Mouse (Mus musculus) liver, embryonic 12.5 days (tissue): ENCODE data around the gene Calr4. TPM values are rescaled to one million over a fixed set of nuclear protein-coding genes. Genes with fewer than 3 reads are reported as not detected.

Experiments
- ATAC-seq: fragments of 200-750 bp; cut with Nextera tagmentation; 2 replicates; pipeline ENCODE4 v1.8.0; 2017; ENCODE audit warnings: moderate number of reproducible peaks, mild to moderate bottlenecking, moderate library complexity
- H3K27ac ChIP-seq: fragments of 300-500 bp; sonication (generic); 2 replicates; pipeline ENCODE4 v1.5.1; 2016; ENCODE audit warnings: mild to moderate bottlenecking
- H3K27me3 ChIP-seq: fragments of 300-500 bp; sonication (generic); replicated peaks from 2 replicates; pipeline ENCODE4 v1.6.1; 2016; ENCODE audit warnings: mild to moderate bottlenecking, moderate library complexity
- H3K36me3 ChIP-seq: fragments of 300-500 bp; sonication (generic); 2 replicates; pipeline ENCODE4 v1.6.1; 2016; ENCODE audit warnings: mild to moderate bottlenecking, moderate library complexity
- H3K4me1 ChIP-seq: fragments of 300-500 bp; sonication (generic); 2 replicates; pipeline ENCODE4 v1.6.1; 2016
- H3K4me2 ChIP-seq: fragments of 300-500 bp; sonication (generic); 2 replicates; pipeline ENCODE4 v1.6.1; 2016; ENCODE audit warnings: mild to moderate bottlenecking, moderate library complexity
- H3K4me3 ChIP-seq: fragments of 300-500 bp; sonication (generic); 2 replicates; pipeline ENCODE4 v1.5.1; 2016; ENCODE audit warnings: mild to moderate bottlenecking, moderate library complexity
- H3K9ac ChIP-seq: fragments of 300-500 bp; sonication (generic); 2 replicates; pipeline ENCODE4 v1.6.1; 2016; ENCODE audit warnings: mild to moderate bottlenecking, moderate library complexity
- H3K9me3 ChIP-seq: fragments of 300-500 bp; sonication (generic); replicated peaks from 2 replicates; pipeline ENCODE4 v1.6.1; 2016; ENCODE audit warnings: mild to moderate bottlenecking, moderate library complexity
- WGBS: fragments of 180-500 bp; shearing (Covaris S2); methylation state at CpG from one replicate; pipeline ENCODE4 v1.1.7; 2016; ENCODE audit not compliant: insufficient replicate concordance; 5-methylcytosine and 5-hydroxymethylcytosine counted together
- polyA plus RNA-seq: library from polyadenylated mRNA; unstranded; fragments of >200 nt; fragmentation: Nextera tagmentation; extraction: Ambion mirVana; gene quantifications from 2 replicates; pipeline ENCODE4 v1.2.1, GENCODE M21; 2016

Calr4 gene
- polyA plus RNA-seq: not detected in 2 replicates

DNA sequence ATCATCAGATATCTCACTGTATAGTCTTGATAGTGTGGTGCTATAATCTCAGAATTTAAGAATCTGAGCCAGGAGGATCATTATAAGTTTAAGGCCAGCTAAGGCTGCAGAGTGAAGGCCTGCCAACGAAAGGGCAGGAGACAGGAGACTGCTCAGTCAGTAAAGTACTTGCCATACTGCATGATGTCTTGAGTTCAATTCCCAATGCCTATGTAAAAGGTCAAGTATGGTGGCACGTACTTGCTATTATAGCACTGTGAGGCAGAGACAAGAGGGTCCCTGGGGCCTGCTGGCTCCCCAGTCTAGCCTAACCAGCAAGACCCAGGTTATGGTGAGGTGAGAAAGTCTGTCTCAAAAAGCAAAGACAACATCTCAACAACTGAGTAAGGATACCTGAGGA is at the start of gene Calr4:
TSS of gene Calr4 (plus strand) at position 301 of the 400 bp plus-strand sequence.
- no peaks in the 10 kb centered on the region for H3K27me3 ChIP-seq
- no peak for ATAC-seq
- no peak within 1 kb of the TSS for H3K4me2 ChIP-seq
- no peaks in the 10 kb centered on the region for H3K9me3 ChIP-seq
- no peak within 1 kb of the TSS for H3K27ac ChIP-seq
- no peak within 1 kb of the TSS for H3K9ac ChIP-seq
- H3K4me3 ChIP-seq: no peak within 1 kb of the TSS
- 64% methylated on average over 2 of the region's 2 CpGs for WGBS
- no peaks in the 10 kb centered on the region for H3K36me3 ChIP-seq
- H3K4me1 ChIP-seq: no peaks in the 10 kb centered on the region

DNA sequence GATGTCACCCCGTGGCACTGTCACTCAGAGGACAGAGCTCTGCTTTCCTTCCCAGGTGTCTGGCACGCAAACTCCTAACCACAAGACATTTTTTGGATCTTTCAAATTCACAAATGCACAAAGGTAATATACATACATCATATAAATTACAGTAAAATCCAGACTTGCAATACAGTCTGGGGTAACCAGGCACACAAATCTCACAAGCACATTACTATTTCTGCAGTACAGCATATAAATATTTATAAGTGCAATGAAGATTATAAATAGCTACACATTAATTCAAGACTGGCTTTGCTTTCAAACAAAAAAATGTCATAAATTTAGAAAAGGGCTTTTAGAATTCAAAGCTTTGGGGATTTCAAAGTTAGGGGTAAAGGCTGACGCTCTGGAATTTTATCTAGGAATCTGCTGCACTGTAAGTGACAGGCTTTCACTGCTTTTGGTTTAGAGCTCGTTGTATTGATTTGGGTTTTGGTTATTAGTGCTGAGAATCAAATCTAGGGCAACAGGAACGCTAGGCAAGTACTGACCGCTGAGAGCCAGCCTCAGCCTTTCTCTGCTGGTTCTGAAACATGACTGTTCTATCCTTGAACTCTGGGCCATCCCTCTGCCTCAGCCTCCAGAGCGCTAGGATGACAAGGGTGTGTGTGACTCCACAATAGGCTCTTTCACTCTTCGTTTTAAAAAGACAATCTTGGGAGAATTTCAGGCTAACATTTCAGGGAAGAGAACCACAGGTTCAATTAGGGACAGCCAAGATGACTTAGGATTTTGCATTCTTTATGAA is 48.5 kb upstream of the Calr4 start:
- H3K4me3 ChIP-seq: no peak overlapping the region
- no peak overlapping the region for H3K27ac ChIP-seq
- no peak overlapping the region for H3K9ac ChIP-seq
- no peaks in the 10 kb centered on the region for H3K9me3 ChIP-seq
- H3K36me3 ChIP-seq: no peaks in the 10 kb centered on the region
- H3K27me3 ChIP-seq: no peaks in the 10 kb centered on the region
- no peak for ATAC-seq
- H3K4me1 ChIP-seq: no peaks in the 10 kb centered on the region
- no peak overlapping the region for H3K4me2 ChIP-seq
- WGBS: 74% methylated on average over 8 of the region's 8 CpGs

DNA sequence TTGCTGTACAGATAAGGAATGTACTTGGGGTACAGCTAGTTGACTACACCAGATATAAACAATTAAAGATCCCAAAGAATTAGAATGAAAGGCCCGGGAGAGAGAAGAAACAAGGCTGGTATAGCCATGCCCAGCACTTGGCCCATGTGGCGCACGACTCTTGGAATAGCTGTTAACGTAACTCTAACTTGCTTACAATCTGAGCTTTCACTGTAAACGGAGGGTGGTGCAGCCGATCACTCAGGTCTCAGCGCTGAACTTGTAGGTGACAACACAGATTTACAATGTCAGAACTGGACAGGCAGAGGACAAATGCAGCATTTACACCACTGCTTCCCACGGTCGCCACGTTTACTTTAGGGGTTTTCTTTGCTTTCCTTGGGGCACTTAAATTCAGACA is 42.7 kb upstream of the Calr4 start:
- H3K27me3 ChIP-seq: no peaks in the 10 kb centered on the region
- ATAC-seq: no peak
- H3K4me2 ChIP-seq: no peak overlapping the region
- H3K27ac ChIP-seq: no peak overlapping the region
- H3K4me1 ChIP-seq: no peaks in the 10 kb centered on the region
- H3K9ac ChIP-seq: no peak overlapping the region
- no peak overlapping the region for H3K4me3 ChIP-seq
- H3K9me3 ChIP-seq: no peaks in the 10 kb centered on the region
- WGBS: 75% methylated on average over 10 of the region's 10 CpGs
- H3K36me3 ChIP-seq: no peaks in the 10 kb centered on the region

DNA sequence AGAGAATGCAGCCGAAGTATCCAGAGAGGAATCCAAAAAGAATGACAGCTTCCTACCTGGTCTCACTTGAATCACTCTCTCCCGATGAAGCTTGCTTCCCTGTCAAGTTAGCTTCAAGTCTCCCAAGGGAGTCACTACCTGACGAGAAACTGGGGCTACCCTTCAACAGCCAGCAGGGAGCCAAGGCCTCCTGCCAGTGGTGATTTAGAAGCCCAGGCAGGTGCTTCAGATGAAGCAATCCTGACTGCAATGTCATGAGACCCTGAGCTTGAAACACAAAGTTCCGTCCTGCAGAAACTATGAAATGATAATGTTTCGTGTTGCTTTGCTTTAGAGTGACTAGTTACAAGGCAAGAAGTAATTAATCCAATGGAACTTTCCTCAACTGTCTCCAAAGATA is 40.4 kb upstream of the Calr4 start:
- H3K4me1 ChIP-seq: no peaks in the 10 kb centered on the region
- H3K27me3 ChIP-seq: no peaks in the 10 kb centered on the region
- no peaks in the 10 kb centered on the region for H3K36me3 ChIP-seq
- H3K9ac ChIP-seq: no peak overlapping the region
- 74% methylated on average over 5 of the region's 5 CpGs for WGBS
- H3K4me2 ChIP-seq: no peak overlapping the region
- no peak for ATAC-seq
- H3K4me3 ChIP-seq: no peak overlapping the region
- H3K27ac ChIP-seq: no peak overlapping the region
- H3K9me3 ChIP-seq: no peaks in the 10 kb centered on the region

DNA sequence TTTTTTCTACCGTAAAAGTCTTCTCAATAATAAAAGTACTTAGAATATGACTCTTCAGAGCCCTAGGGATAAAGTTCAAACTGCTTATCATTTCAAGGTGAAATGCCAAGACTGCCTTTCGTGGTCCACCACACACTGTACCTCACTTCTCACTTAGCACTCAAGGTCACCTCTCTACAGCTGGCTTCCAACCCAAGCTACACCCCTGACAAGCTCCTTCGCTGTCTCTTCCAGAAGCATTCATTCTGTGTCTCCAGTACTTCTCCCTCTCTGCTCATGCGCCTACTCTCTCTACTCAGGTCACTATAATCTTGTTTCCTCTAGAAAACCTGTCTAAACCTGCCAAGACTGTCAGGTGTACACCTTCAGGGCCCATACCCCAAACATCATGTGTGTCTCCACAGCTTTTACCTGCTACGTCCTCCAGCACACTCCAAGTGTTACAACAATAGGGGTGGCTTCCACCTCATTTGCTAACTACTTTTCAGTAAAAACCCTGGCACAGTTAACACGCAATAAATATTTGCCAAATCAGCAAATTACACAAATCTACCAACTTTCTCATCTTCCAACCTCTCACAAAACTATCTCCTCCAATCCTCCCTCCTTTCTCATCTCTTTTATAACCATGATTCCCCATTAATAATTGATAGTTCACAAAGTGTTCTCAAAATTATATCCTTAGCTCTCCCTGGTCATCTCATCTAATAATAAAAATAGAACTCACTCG is 38.2 kb upstream of the Calr4 start:
- peaks cover 3% of the 10 kb centered on the region; the same call in 1 of the 2 replicates for H3K36me3 ChIP-seq
- no peaks in the 10 kb centered on the region for H3K27me3 ChIP-seq
- H3K9ac ChIP-seq: no peak overlapping the region
- H3K4me1 ChIP-seq: peaks cover 7% of the 10 kb centered on the region
- H3K27ac ChIP-seq: no peak overlapping the region
- ATAC-seq: no peak
- H3K4me2 ChIP-seq: no peak overlapping the region
- no peaks in the 10 kb centered on the region for H3K9me3 ChIP-seq
- no peak overlapping the region for H3K4me3 ChIP-seq
- WGBS: 72% methylated on average over 7 of the region's 7 CpGs

GRCm38 (mm10) chr4:109199069-109199468 is 35.2 kb upstream of the Calr4 start:
- Histone ChIP-seq H3K9me3 (no peaks in the 10 kb centered on the region), H3K4me1 (peaks cover 15% of the 10 kb centered on the region), H3K4me2 (no peak overlapping the region), H3K4me3 (no peak overlapping the region), H3K9ac (no peak overlapping the region), H3K36me3 (peaks cover 3% of the 10 kb centered on the region; the same call in 1 of the 2 replicates), H3K27me3 (no peaks in the 10 kb centered on the region), H3K27ac (no peak overlapping the region)
- 83% methylated on average over 4 of the region's 4 CpGs for WGBS
- no peak for ATAC-seq

DNA sequence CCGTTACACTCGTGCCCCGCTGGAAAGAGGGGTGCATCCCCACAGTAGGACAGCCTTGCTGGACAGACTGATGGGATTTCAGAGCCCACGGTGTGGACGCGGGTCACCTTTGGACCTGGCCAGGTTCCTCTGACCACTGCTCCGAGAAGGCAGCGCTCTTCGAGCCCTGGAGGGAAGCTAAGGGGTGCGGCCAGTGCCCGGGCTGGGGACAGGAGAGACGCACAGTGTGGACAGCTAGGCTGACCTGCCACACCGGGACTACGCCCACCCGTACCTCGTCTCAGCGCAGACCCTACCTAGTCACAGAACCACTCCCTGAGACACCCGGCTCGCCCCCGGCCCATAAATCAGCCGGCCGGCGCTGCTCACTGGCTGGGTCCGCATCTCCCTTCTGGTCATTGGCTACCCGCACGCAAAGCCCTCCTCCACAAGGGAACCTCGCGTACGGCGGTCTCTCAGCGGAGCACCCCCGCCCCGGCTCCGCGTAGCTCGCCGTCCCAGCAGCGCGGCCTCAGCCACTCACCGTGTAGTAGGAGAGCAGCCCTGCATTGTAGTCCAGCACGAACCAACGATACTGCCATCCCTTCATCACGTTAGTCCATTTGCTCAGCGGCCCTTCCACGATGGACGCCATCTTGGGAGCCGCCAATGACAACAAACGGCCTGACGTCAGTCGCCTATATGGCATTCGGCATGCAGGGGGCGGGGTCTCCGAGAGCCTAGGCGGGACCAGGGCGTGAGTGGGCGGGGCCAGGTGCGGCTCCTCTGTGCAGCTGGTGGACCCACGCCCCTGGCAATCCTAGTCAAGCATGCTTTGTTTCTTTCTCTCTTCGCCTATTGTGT is 32.5 kb upstream of the Calr4 start, which contains the start of gene Osbpl9:
TSS of gene Osbpl9 (minus strand) at position 691 of the 843 bp plus-strand sequence.
- H3K27me3 ChIP-seq: no peaks in the 10 kb centered on the region
- peak within 1 kb of the TSS; percentile 82 for H3K4me3 ChIP-seq
- H3K9ac ChIP-seq: peak within 1 kb of the TSS; percentile 76
- no peaks in the 10 kb centered on the region for H3K9me3 ChIP-seq
- WGBS: under 1% methylated on average over 57 of the region's 59 CpGs
- H3K4me1 ChIP-seq: peaks cover 22% of the 10 kb centered on the region
- peak within 1 kb of the TSS; percentile 82 for H3K27ac ChIP-seq
- H3K36me3 ChIP-seq: peaks cover 3% of the 10 kb centered on the region; the same call in 1 of the 2 replicates
- peak; percentile 96 for ATAC-seq
- H3K4me2 ChIP-seq: peak within 1 kb of the TSS; percentile 94

DNA sequence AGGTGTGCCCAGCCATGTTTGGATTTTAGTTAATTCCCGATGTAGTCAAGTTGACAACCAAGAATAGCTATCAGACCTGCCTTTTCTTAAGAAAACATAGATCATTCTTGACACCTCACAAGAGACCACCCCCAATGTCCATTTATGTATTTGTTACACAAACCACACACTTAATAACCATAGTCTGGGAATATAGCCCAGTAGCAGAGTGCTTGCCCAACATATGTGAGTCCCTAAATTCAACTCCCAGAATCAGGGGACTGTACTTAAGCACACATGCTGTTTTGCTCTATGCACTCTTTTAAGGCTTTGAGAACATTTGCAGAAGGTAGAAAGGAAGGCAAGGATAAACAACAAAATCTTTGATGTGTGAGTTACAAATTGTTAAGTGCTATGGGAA is 30.4 kb upstream of the Calr4 start:
- 76% methylated on average over 1 of the region's 1 CpGs for WGBS
- Histone ChIP-seq H3K4me1 (peaks cover 22% of the 10 kb centered on the region), H3K9ac (no peak overlapping the region), H3K36me3 (peaks cover 3% of the 10 kb centered on the region; the same call in 1 of the 2 replicates), H3K4me3 (no peak overlapping the region), H3K27ac (no peak overlapping the region), H3K4me2 (no peak overlapping the region), H3K27me3 (no peaks in the 10 kb centered on the region), H3K9me3 (no peaks in the 10 kb centered on the region)
- ATAC-seq: no peak

- Histone ChIP-seq H3K4me3 (no peak overlapping the region), H3K27ac (no peak overlapping the region), H3K4me2 (no peak overlapping the region), H3K36me3 (no peaks in the 10 kb centered on the region), H3K9me3 (no peaks in the 10 kb centered on the region), H3K9ac (no peak overlapping the region), H3K27me3 (no peaks in the 10 kb centered on the region), H3K4me1 (peaks cover 22% of the 10 kb centered on the region)
- WGBS: 55% methylated on average over 1 of the region's 1 CpGs
- no peak for ATAC-seq
These were observed 29.9 kb upstream of the Calr4 start for GRCm38 (mm10) chr4:109204416-109204815.

GRCm38 (mm10) chr4:109207524-109207923 is 26.8 kb upstream of the Calr4 start:
- WGBS: 54% methylated on average over 5 of the region's 5 CpGs
- no peaks in the 10 kb centered on the region for H3K9me3 ChIP-seq

DNA sequence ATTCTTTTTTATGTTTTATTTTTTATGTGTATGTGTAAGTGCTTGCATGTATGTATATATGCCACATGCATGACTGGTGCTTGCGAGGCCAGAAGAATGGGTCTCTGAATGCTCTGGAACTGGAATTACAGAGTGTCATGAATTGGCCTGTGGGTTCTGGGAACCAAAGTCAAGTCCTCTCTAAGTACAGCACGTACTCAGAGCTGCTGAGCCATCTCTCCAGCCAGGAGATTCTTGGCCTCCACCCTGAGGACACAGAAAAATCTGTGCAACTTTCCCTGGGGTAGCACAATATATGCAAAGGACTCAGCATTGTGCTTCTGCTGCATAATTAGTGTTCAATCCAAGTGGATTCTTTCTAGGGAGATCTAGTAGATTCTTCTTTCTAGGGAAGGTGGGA is 24.0 kb upstream of the Calr4 start:
- ATAC-seq: no peak
- Histone ChIP-seq H3K9me3 (no peaks in the 10 kb centered on the region), H3K4me3 (no peak overlapping the region), H3K36me3 (no peaks in the 10 kb centered on the region), H3K4me2 (no peak overlapping the region), H3K27ac (no peak overlapping the region), H3K27me3 (no peaks in the 10 kb centered on the region), H3K9ac (no peak overlapping the region), H3K4me1 (peaks cover 3% of the 10 kb centered on the region; the same call in 1 of the 2 replicates)
- 72% methylated on average over 2 of the region's 2 CpGs for WGBS

More at GRCm38 (mm10) chr4:109207524-109207923, 26.8 kb upstream of the Calr4 start:
- no peaks in the 10 kb centered on the region for H3K36me3 ChIP-seq
- H3K4me2 ChIP-seq: no peak overlapping the region
- ATAC-seq: no peak
- no peaks in the 10 kb centered on the region for H3K27me3 ChIP-seq
- no peak overlapping the region for H3K27ac ChIP-seq
- H3K4me3 ChIP-seq: no peak overlapping the region
- H3K9ac ChIP-seq: no peak overlapping the region
- H3K4me1 ChIP-seq: peaks cover 8% of the 10 kb centered on the region
